Mouse (Mus musculus): ENCODE results near the gene Slc44a2.

GRCm38 (mm10) chr9:21335391-21335790 lies 14.9 kb downstream of the Slc44a2 start:
- TF ChIP-seq ZNF384 (IDR thresholded peaks at IDR 0.05; ENCODE audit: low read depth, low read length) = no peak
- no peak for TF ChIP-seq ZC3H11A (IDR thresholded peaks at IDR 0.05; ENCODE audit: low read depth, low read length)
- TF ChIP-seq POLR2AphosphoS2 (IDR thresholded peaks at IDR 0.05; ENCODE audit: low read depth, low read length) = no peak
- TF ChIP-seq EP300 (IDR thresholded peaks at IDR 0.05; ENCODE audit: low read length) = no peak
- TF ChIP-seq MAX (IDR thresholded peaks at IDR 0.05; ENCODE audit: low read length) = no peak

Measured in CH12.LX (cell line).